Mouse (Mus musculus): Measurements from ENCODE around the gene Ost4. TPM values are rescaled to one million over a fixed set of nuclear protein-coding genes. Genes with fewer than 3 reads are reported as not detected.

Gene Ost4
- polyA plus RNA-seq, 1 experiment = 422 TPM

DNA sequence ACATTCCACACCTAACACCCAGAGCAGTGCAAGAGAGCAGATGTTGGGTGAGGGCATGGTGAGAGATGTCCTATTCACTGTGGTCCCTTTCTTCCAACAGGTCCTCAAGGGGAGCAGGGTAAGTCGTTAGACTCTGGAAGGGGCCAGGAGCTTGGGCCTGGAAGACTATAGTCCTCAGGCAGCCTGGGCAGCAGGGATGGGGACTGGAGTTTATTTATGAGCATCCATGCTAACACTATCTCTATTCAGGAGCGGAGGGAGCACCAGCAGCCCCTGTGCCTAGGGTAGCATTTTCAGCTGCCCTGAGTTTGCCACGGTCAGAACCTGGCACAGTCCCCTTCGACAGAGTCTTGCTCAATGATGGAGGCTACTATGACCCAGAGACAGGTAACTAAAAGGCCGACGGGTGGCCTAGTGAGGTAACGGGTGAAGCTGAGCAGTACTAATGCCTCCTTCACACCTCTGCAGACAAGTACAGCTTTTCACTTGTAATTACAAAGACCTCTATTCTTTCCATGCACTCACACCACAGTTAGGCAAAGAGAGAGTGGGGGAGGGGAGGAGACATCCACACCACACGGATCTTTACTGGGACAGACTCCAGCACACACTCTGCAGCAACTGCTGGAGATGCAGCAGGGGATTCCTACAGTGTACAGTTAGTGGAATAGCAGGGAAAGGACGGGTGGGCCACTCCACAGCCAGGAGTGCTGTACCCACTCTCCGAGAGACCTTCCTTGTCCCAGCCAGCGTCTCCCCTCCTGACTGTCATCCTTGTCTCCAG, 12.4 kb upstream of the Ost4 start:
- 75% methylated on average over 11 of the region's 11 CpGs for WGBS
- Histone ChIP-seq H3K27ac (ENCODE audit: insufficient read depth, low read depth, low read length) (no peak overlapping the region), H3K4me3 (ENCODE audit: insufficient read depth, low read depth, low read length) (no peak overlapping the region)

GRCm38 (mm10) chr5:30918691-30919090, 11.1 kb upstream of the Ost4 start:
- H3K36me3 ChIP-seq (ENCODE audit: control insufficient read depth, insufficient read depth, low read length) = no peaks in the 10 kb centered on the region
- 93% methylated on average over 8 of the region's 8 CpGs for WGBS
- TF ChIP-seq POLR2A (IDR thresholded peaks at IDR 0.05; ENCODE audit: low read depth, low read length) = no peak
- TF ChIP-seq CTCF (conservative IDR thresholded peaks at IDR 0.05; ENCODE audit: insufficient read depth, insufficient read length, low read depth, low read length) = no peak
- H3K4me1 ChIP-seq (ENCODE audit: control insufficient read depth, insufficient read depth, low read length) = peaks cover 17% of the 10 kb centered on the region; the same call in 1 of the 2 replicates
- H3K27ac ChIP-seq (ENCODE audit: insufficient read depth, low read depth, low read length) = no peak overlapping the region
- no peak overlapping the region for H3K4me3 ChIP-seq (ENCODE audit: insufficient read depth, low read depth, low read length)
- no peaks in the 10 kb centered on the region for H3K27me3 ChIP-seq (replicated peaks; ENCODE audit: control insufficient read depth, insufficient read depth, low read length)
- DNase-seq = no peak

More for the DNA sequence above, 12.4 kb upstream of the Ost4 start:
- no peaks in the 10 kb centered on the region for H3K27me3 ChIP-seq (replicated peaks; ENCODE audit: control insufficient read depth, insufficient read depth, low read length)
- TF ChIP-seq POLR2A (IDR thresholded peaks at IDR 0.05; ENCODE audit: low read depth, low read length) = no peak
- TF ChIP-seq CTCF (conservative IDR thresholded peaks at IDR 0.05; ENCODE audit: insufficient read depth, insufficient read length, low read depth, low read length) = no peak
- DNase-seq = no peak
- H3K4me1 ChIP-seq (ENCODE audit: control insufficient read depth, insufficient read depth, low read length) = peaks cover 17% of the 10 kb centered on the region; the same call in 1 of the 2 replicates
- H3K36me3 ChIP-seq (ENCODE audit: control insufficient read depth, insufficient read depth, low read length) = no peaks in the 10 kb centered on the region

- Histone ChIP-seq H3K27ac (ENCODE audit: insufficient read depth, low read depth, low read length) (no peak overlapping the region), H3K4me1 (ENCODE audit: control insufficient read depth, insufficient read depth, low read length) (peaks cover 17% of the 10 kb centered on the region; the same call in 1 of the 2 replicates)
Observed at GRCm38 (mm10) chr5:30917891-30918670, 10.5 kb upstream of the Ost4 start.

GRCm38 (mm10) chr5:30917348-30917747, 9.8 kb upstream of the Ost4 start:
- Histone ChIP-seq H3K36me3 (ENCODE audit: control insufficient read depth, insufficient read depth, low read length) (no peaks in the 10 kb centered on the region), H3K4me1 (ENCODE audit: control insufficient read depth, insufficient read depth, low read length) (peaks cover 17% of the 10 kb centered on the region; the same call in 1 of the 2 replicates), H3K4me3 (ENCODE audit: insufficient read depth, low read depth, low read length) (no peak overlapping the region), H3K27ac (ENCODE audit: insufficient read depth, low read depth, low read length) (no peak overlapping the region), H3K27me3 (replicated peaks; ENCODE audit: control insufficient read depth, insufficient read depth, low read length) (no peaks in the 10 kb centered on the region)
- TF ChIP-seq CTCF (conservative IDR thresholded peaks at IDR 0.05; ENCODE audit: insufficient read depth, insufficient read length, low read depth, low read length) (no peak), POLR2A (IDR thresholded peaks at IDR 0.05; ENCODE audit: low read depth, low read length) (no peak)
- no peak for DNase-seq
- WGBS = 82% methylated on average over 11 of the region's 11 CpGs

More at GRCm38 (mm10) chr5:30917891-30918670, 10.5 kb upstream of the Ost4 start:
- Histone ChIP-seq H3K27me3 (replicated peaks; ENCODE audit: control insufficient read depth, insufficient read depth, low read length) (no peaks in the 10 kb centered on the region), H3K4me3 (ENCODE audit: insufficient read depth, low read depth, low read length) (no peak overlapping the region), H3K36me3 (ENCODE audit: control insufficient read depth, insufficient read depth, low read length) (no peaks in the 10 kb centered on the region)
- DNase-seq = no peak
- no peak for TF ChIP-seq POLR2A (IDR thresholded peaks at IDR 0.05; ENCODE audit: low read depth, low read length)
- TF ChIP-seq CTCF (conservative IDR thresholded peaks at IDR 0.05; ENCODE audit: insufficient read depth, insufficient read length, low read depth, low read length) = no peak
- 84% methylated on average over 31 of the region's 31 CpGs for WGBS

GRCm38 (mm10) chr5:30916841-30917240, 9.3 kb upstream of the Ost4 start:
- peak overlapping the region; percentile 59 for H3K27ac ChIP-seq (ENCODE audit: insufficient read depth, low read depth, low read length)
- WGBS = 93% methylated on average over 9 of the region's 9 CpGs
- no peak for TF ChIP-seq POLR2A (IDR thresholded peaks at IDR 0.05; ENCODE audit: low read depth, low read length)
- TF ChIP-seq CTCF (conservative IDR thresholded peaks at IDR 0.05; ENCODE audit: insufficient read depth, insufficient read length, low read depth, low read length) = no peak
- no peak overlapping the region for H3K4me3 ChIP-seq (ENCODE audit: insufficient read depth, low read depth, low read length)
- DNase-seq = no peak
- no peaks in the 10 kb centered on the region for H3K27me3 ChIP-seq (replicated peaks; ENCODE audit: control insufficient read depth, insufficient read depth, low read length)
- peaks cover 21% of the 10 kb centered on the region for H3K4me1 ChIP-seq (ENCODE audit: control insufficient read depth, insufficient read depth, low read length)
- H3K36me3 ChIP-seq (ENCODE audit: control insufficient read depth, insufficient read depth, low read length) = no peaks in the 10 kb centered on the region

DNA sequence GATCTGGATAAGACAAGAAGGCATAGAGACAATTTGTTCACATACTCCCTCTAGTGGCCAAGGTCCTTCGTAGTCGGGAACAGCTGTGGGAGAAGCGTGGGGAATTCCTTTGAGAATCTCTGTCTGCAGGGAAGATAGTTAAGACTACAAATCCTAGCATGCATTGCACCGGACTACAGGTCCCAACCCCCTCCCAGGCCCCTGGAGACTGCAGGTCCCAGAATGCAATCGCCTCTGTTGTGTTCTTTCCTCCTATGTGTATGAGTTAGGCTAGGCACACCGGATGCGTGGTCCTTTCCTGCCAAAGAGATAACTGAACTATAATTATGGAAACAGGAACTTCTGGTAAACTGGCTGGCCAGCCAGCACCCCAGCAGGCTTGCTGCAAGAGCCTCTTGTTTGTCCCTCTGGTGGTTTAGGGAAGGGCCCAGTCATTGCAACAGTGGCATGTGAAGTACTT, 8.4 kb upstream of the Ost4 start:
- TF ChIP-seq POLR2A (IDR thresholded peaks at IDR 0.05; ENCODE audit: low read depth, low read length) (peak; percentile 13), CTCF (conservative IDR thresholded peaks at IDR 0.05; ENCODE audit: insufficient read depth, insufficient read length, low read depth, low read length) (peak; percentile 81)
- no peak overlapping the region for H3K4me3 ChIP-seq (ENCODE audit: insufficient read depth, low read depth, low read length)
- DNase-seq = peak; percentile 98

DNA sequence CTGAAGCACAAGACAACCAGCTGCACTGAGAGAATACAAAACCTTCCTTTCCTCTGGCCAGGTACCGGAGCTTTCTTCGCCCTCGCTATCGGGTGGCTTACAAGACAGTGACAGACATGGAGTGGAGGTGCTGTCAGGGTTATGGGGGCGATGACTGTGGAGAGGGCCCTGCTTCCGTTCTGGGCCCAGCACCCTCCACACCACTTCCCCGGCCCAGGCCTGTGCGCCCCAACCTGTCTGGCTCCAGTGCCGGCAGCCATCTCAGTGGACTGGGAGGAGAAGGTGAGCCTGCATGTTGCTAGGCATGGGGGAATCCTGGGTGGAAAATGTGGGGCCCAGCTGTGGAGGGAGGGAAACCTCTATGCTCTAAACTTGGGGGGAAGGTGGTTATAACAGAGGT, 7.9 kb upstream of the Ost4 start:
- WGBS = 34% methylated on average over 9 of the region's 9 CpGs
- no peaks in the 10 kb centered on the region for H3K36me3 ChIP-seq (ENCODE audit: control insufficient read depth, insufficient read depth, low read length)
- TF ChIP-seq POLR2A (IDR thresholded peaks at IDR 0.05; ENCODE audit: low read depth, low read length) (no peak), CTCF (conservative IDR thresholded peaks at IDR 0.05; ENCODE audit: insufficient read depth, insufficient read length, low read depth, low read length) (no peak)
- H3K4me3 ChIP-seq (ENCODE audit: insufficient read depth, low read depth, low read length) = peak overlapping the region; percentile 8; the same call in 1 of the 2 replicates
- H3K27me3 ChIP-seq (replicated peaks; ENCODE audit: control insufficient read depth, insufficient read depth, low read length) = no peaks in the 10 kb centered on the region
- H3K4me1 ChIP-seq (ENCODE audit: control insufficient read depth, insufficient read depth, low read length) = peaks cover 21% of the 10 kb centered on the region
- no peak for DNase-seq
- peak overlapping the region; percentile 27 for H3K27ac ChIP-seq (ENCODE audit: insufficient read depth, low read depth, low read length)

More for the DNA sequence above, 8.4 kb upstream of the Ost4 start:
- no peaks in the 10 kb centered on the region for H3K27me3 ChIP-seq (replicated peaks; ENCODE audit: control insufficient read depth, insufficient read depth, low read length)
- H3K36me3 ChIP-seq (ENCODE audit: control insufficient read depth, insufficient read depth, low read length) = no peaks in the 10 kb centered on the region
- 4% methylated on average over 7 of the region's 7 CpGs for WGBS
- H3K4me1 ChIP-seq (ENCODE audit: control insufficient read depth, insufficient read depth, low read length) = peaks cover 23% of the 10 kb centered on the region
- H3K27ac ChIP-seq (ENCODE audit: insufficient read depth, low read depth, low read length) = peak overlapping the region; percentile 59
